Mouse (Mus musculus) heart, postnatal 0 days (tissue): ENCODE measurements around the gene Epb41.

ENCODE experiments used
- CTCF ChIP-seq: IDR thresholded peaks from 2 replicates; pipeline ENCODE4 v1.5.1; 2016; ENCODE audit warnings: antibody characterized with exemption, control low read depth, low read depth
- EP300 ChIP-seq: IDR thresholded peaks from 2 replicates; pipeline ENCODE4 v1.6.1; 2016; ENCODE audit warnings: antibody characterized with exemption, low read depth

DNA sequence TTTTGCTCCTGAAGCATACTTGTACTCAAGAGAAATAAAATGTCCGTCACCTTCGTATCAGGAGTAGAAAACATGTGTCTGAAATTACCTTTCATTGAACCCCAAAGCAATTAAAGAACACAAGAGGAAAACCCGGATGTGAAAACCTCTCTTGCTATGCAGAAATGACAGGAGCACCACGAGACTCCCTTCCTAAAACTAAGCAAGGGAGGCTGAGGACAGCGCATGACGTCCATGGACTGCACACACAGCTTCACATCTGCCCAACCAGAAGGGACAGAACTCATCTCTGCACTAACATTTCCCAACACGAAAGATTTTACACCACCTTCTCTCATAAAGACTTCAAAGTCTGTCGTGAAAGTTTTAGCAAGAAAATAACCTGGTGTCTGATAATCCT is 64.7 kb downstream of the Epb41 start:
- no peak for TF ChIP-seq CTCF
- no peak for TF ChIP-seq EP300
